Mouse (Mus musculus) C2C12 (cell line): ENCODE results near the gene Fam122c.

Experiments
- CTCF ChIP-seq: IDR thresholded peaks from one replicate; pipeline ENCODE4 v1.5.1; 2011; ENCODE audit not compliant: control insufficient read depth, insufficient read depth, insufficient read length
- MYOD1 ChIP-seq: IDR thresholded peaks from one replicate; pipeline ENCODE4 v1.6.1; 2011; ENCODE audit warnings: low read depth; ENCODE audit not compliant: control insufficient read depth, insufficient read length
- MYOG ChIP-seq: IDR thresholded peaks from one replicate; pipeline ENCODE4 v1.6.1; 2011; ENCODE audit not compliant: control insufficient read depth, insufficient read length; ENCODE audit errors: extremely low read depth
- USF1 ChIP-seq: IDR thresholded peaks from one replicate; pipeline ENCODE4 v1.6.1; 2011; ENCODE audit warnings: low read depth, mild to moderate bottlenecking, control low read depth, moderate library complexity

DNA sequence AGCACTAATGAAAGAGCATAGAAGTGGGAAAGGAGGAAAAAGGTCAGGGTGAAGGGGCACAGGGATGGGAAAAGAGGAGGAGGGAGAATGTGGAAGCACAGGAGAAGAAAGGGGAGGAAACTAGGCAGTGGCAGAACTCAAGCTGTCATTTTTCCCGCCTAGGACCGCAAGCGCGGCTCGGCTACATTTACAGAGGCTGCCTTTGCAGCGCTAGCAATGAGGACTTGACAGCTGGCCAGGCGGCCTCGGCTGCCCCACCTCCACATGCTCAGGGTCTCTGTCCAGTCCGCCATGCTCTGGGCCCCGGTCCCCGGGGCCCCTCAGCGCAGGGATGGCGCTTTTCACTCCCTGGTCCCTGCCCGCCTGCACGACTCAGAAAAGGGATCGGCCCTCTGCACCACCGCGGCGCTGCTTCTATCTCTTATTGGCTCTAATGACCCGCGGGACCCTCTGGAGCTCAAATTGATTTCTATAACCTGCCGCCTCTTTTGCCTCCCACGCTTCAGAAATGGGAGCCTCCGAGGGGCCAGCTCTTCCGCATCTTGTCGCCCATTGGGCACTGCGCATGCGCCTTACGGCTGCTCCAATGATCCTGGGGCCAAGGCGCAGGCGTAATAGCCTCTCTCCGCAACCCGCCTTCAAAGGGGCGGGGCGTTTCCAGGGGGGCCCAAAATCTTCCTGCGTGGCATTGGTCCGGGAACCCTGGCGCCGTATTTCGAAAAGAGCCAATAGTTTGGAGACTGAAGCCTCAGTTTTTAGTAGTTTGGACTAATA is 3.7 kb upstream of the Fam122c start, which contains the start of gene Fam122b:
- TF ChIP-seq CTCF (no peak), MYOG (no peak), USF1 (no peak), MYOD1 (no peak)
